Mouse (Mus musculus): ENCODE data around the gene Cpn2.

DNA sequence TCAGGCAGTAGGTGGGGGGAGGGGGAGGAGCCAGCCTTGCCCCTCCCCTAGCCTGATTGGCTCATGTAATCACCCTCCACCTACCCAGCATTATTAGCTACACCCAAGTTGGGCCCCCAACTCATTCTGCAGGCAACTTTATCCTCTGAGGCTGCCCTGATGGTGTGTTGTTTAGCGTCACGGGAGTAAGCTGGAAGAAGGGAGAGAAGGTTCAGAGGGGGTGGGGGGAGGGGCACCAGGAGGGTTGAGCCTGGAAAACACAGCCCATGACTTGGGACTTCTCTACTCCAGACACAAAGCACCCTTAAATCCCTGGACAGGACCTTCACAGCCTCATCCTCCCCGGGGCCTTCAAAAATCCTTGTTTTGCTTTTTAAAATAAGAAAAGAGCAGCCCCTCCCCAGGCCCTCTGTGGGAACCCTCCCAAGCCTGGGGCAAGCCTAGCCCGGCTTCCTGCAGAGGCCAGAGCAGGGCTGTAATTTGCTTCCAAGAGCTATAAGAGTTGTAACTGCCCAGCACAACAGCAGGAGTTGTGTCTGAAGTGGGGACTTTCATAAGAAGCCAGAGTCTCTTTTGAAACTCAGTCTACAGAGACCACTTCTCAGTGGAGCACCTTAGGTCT lies 13.5 kb upstream of the Cpn2 start:
- TF ChIP-seq CEBPB (IDR thresholded peaks at IDR 0.05; ENCODE audit: low read depth) (no peak), CTCF (IDR thresholded peaks at IDR 0.05; ENCODE audit: control insufficient read depth, insufficient read depth, insufficient read length) (no peak), USF1 (IDR thresholded peaks at IDR 0.05; ENCODE audit: low read depth) (no peak)
